Mouse (Mus musculus): Measurements from ENCODE around the gene Gnmt.

The Gnmt gene

DNA sequence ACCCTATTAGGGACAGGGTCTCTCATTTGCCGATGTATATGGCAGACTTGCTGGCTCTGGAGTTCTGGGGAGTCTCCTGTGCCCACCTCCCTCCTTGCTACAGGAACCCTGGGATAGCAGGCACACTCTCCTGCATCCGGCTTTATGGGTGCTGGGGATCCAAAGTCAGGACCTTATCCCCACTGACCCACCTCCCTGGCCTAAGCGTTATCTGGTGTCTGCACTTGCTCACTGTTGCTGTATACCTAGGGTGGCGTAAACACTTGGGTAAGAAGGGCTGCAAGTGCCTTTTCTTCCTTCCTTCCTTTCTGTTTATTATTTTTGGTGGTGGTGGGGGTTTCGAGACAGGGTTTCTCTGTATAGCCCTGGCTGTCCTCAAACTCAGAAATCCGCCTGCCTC lies 12.3 kb upstream of the Gnmt start:
- no peak for DNase-seq

DNA sequence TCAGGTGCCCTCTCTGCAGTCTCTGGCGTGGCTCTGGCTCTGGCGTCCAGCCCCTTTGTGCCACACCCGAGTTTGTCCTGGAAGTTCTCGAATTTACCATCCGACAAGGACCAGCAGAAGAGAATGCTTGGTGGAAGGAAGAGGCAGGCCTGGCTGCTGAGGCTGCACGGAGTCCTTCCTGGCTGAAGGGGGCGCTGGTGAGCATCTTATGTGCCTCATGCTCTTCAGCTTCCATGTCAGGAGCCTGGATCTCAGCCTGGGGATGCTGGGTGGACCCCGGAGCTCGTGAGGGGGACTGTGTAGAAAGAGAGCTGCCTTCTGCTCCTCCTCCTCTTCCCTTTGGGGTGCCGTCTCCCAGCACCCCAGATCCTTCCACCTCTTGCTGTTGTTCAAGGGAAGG lies 7.2 kb upstream of the Gnmt start:
- no peak for DNase-seq

DNA sequence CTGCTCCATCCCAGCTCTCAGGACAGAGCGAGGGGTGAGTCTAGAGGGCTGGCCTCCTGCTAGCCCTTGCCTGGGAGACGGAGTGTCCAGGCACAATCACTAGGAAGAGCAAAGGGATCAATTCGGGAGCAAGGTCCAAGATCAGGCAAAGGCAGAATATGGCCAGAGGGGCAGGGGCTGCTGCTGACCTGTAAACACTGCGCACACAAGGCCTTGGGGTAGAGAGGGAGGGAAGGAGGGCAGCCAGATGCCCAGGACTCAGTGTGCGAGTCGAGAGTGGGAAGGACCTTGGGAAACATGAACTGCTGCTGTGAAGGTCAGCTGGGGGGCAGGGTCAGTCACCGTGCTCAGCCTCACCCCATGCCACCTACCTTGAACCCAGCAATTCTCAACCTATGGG lies 6.3 kb upstream of the Gnmt start:
- DNase-seq: no peak

DNA sequence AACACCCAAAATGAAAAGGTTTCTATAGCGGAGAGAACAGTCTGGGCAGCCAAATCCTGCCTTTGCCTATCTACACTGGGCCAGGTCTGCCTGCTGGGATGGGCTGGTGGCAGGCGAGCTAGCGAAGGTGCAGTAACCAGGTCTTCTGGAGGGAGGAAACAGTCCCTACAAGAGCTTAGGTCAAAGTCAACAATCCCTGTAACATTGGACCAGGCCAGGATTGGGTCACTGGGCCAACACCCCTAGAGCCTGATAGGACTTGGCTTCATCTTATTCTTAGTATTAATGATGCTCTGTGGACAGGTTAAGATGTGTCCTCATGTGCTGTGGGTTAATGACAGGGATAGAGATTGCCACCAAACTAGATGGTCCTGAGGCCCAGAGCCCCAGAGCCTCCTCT lies 5.1 kb upstream of the Gnmt start:
- DNase-seq: no peak

DNA sequence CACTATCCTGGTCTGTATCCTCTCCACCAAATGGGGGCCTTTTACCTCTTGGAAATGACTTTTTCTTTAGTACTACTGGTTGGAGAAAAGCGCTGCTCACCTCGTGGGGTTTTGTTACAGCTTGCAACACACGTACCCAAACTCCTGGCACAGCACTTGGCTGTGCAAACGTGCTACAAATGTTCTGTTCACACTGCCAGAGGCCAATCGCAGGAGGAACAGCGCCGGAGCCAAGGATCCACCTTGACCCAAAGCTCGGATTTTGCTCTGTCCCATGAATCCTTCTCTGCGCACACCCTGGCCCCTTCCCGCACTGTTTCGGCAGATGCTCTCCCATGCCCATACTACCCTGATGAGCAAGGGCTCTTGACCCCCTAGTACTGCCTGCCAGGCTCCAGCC lies 472 bp downstream of the Gnmt start:
- no peak for DNase-seq

DNA sequence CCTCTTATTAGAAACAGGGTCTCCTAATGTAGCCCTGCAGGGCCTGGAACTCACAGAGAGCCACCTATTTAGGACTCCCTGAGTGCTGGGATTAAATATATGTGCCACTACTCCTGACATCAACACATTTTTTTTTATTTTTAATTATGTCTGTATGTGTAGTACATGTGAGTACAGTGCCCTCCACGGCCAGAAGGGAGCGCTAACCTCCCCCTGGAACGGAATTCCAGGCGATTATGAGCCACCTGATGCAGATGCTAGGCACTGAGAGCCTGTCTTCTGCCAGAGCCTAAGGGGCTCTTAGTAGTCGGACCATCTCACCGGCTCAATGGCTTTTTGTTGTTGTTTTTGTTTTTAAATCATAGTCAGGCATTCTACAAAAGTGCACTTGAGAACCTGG lies 947 bp downstream of the Gnmt start:
- DNase-seq: no peak

DNA sequence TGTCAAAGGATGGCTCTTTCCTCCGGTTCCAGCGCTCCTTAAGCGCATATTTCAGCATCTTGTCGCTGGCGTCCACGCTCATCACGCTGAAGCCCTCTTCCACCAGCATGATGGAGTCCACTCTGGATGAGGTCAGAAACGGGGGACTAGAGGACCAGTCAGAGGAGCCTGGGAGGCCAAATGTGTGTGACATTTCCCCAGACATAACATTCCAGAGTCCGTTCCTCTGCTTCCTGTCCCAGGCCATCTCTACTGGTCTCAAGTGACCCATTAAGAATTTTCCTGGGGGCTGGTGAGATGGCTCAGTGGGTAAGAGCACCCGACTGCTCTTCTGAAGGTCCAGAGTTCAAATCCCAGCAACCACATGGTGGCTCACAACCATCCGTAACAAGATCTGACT lies 1.7 kb downstream of the Gnmt start:
- no peak for DNase-seq

DNA sequence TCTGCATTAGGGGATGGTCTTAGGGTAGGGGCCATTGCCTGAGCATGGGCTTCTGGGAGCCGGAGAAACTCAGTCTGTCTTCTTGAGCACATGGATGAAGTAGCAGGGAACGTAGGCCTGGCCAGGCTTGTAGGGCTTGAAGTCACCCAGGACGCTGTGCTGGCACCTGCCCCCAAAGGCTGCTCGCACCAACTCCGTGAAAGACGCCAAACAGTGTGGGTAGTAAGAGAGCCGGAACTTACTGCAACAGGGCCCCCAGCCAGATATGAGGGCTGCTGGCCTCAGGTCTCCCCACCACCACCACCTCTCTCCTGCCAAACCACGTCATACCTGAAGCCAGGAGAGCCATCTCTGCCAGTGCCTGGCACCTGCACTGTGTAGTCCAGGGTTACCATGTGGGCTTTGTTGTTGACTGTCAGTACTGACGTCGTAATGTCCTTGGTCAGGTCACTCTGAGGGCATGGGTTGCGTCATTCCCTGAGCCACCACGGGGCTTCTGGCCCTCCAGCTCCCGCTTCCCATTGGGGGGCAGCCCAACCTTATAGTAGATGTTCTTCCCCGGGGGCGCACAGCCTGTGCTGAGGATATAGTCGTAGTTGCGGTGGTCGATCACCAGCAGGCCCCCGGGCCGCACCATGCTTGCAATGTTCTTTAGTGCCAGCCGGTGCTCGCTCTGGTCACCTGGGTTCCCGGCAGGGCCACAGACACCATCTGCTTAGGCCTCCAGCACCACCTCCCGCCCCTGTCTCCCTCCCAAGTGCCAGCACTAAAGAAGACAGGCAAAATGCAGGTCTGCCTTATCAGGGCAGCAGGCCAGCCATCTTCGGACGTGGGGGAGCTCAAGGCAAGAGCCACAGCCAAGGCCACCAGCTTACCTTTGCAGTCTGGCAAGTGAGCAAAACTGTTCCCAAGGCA lies 3.0 kb downstream of the Gnmt start:
- no peak for DNase-seq

DNA sequence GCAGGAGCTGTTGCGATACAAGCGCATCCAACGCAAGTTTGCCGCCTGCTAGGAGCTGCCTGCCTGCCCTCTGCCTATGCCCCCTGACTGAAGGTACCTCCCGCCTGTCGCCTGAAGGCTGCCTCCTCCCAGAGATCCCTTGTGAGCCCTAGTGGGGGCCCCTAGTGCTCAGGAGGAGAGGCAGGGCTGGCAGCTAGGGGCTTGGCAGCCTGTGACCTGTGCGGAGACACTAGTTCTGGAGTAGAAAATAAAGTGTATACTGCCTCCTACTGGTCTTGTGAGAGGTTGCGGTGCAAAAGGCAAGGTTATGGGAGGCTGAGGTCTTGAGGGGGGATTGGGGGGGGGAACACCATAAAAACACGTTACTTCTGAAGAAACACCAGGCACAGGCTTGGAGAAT lies 3.7 kb downstream of the Gnmt start:
- no peak for DNase-seq

DNA sequence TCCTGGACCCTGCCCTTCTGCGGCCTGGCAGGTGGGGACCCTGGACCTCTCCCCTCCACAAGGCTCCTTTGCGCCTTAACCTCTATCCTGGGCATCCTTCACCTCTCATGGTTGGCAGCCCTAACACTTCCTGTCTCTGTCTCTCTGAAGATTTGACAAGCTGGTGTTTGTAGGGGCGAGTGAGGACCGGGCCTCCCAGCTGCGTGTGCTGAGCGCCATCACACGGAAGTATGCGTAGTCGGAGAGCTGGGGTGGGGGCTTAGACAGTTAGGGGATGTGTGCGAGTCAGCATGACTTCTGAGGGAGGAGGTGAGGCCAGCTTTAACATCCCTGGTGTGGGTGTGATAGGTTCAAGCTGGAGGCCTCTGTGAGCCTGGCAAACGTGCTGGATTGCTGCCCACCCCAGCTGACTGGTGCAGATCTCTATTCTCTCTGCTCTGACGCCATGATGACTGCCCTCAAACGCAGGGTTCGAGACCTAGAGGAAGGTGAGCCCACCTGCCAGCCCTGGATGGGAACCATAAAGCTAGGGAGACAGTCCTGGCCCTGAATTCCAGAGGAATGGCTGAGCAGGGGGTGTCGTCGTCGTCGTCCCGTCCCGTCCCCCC lies 4.4 kb downstream of the Gnmt start:
- DNase-seq: no peak

DNA sequence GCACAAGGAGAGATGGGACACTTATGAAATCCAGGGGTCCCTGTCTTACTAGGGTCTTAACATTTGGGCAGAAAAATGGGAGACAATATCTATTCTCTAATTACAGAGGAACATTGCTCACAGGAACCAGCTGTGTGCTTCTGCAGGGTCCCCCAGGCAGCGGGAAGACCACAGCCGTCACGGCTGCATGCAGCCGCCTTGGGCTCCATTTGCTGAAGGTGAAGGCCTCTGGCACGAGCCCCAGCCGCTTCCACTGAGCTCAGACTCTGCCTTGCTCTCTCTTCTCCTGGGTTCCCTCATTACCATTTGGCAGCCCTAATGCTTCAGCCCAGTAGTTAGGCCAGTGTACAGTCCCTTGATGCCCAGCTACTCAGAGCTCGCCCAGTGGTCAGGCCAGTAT lies 7.9 kb downstream of the Gnmt start:
- DNase-seq: no peak

DNA sequence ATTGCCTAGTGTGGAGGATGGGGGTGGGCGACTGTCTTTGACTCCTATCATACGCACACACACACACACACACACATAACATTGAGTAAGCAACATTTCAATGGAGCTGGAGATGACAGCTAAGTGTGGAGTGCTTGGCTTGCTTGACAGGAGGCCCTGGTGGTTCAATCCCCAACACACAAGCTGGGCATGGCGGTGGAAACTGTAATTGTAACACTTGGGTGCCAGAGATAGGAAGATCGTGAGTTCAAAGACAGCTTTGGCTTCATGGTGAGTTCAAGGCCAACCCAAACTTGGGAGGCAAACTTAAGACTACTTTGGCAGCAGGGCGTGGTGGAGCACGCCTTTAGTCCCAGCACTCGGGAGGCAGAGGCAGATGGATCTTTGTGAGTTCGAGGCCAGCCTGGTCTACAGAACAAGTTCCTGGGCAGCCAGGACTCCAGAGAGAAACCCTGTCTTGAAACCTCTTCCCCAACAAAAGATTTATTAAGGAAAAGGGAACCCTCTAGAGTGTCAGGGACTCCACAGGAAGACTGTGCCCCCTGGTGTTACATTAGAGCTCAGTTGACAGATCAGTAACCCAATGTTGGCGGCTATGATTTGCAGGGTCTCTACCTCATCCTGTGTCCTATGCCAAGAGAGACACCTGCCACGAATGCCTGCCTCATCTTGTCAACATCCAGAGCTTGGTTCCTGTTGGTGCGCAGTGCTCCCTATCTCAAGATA lies 14.0 kb downstream of the Gnmt start:
- no peak for DNase-seq

DNA sequence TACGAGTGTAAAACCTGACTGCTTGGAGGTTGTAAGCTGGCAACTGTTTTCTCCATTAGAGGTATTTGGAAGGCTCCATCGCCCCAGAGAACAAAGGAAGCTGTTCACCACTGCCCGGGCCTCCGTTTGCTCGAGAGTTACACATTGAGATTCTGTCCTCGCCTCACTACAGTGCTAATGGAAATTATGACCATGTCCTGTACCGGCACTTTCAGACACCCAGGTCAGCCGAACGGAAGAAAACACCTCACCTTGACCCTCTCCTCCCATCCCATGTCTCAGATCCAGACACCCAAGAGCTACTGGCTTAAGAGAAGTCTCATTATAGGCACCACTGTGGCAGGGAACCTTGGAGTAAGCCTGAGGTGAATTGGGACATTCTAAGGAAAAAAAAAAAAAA lies 15.1 kb downstream of the Gnmt start:
- DNase-seq: no peak

DNA sequence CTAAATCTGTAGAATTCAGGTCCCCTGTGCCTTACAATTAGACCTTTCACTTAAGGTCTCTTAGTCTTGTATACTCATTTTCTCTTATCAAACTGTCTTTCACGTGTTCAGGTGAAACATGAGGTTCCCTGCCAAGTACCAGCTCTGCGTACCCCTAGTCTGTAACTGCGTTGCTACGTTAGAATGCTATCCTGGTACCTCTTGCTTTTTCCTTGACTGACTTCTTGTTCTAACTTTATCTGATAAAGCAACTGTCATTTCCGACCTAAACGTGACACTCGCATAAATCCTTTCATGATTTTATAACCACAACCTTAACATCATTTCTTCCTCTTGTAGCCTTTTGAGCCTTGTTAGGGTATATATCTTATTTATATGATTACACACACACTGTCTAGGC lies 16.5 kb downstream of the Gnmt start:
- DNase-seq: no peak

DNA sequence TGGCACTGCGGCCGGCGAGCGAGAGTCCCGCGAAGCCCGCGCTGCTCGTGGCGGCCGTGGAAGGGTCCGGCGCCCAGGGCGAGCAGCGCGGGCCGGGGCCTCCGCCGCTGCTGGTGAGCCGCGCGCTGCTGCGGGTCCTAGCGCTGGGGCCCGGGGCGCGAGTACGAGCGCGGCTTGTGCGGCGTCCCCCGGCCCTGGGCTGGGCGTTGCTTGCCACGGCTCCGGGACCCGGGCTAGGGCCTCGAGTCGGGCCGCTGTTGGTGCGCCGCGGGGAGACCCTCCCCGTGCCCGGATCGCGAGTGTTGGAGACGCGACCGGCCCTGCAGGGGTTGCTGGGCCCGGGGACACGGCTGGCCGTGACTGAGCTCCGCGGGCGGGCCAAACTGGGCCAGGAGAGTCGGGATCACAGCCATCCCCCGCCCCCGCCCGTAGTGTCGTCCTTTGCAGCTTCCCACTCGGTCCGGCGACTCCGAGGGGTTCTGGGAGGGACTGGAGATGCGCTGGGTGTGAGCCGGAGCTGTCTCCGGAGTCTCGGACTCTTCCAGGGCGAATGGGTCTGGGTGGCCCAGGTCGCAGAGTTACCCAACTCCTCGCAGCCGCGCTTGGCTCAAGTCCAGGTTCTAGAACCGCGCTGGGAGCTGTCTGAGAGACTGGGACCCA lies 17.2 kb downstream of the Gnmt start:
- DNase-seq: no peak

DNA sequence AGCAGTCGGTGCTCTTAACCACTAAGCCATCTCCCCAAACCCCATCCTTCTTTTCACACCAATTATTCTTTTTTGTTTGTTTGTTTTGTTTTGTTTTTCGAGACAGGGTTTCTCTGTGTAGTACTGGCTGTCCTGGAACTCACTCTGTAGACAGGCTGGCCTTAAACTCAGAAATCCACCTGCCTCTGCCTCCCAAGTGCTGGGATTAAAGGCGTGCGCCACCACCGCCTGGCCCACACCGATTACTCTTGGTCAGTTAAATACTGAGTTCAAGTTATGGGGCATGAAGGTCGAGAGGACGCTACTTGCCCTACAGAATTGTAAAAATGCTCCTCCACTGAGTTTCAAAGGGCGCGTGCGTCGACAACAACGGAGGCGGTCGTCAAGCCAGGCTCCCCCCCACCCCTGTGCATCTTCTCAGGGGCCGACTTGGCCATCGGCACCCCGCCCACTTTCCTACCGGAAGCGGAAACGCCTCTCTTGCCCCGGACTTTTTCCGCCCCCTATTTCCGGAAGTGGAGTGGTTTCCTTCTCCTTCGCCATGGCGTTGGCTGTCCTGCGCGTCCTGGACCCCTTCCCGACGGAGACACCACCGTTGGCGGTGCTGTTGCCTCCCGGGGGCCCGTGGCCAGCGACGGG lies 17.9 kb downstream of the Gnmt start, which contains the start of gene Pex6:
Pex6 (plus strand) TSS at position 505 of the 639 bp plus-strand sequence.
- DNase-seq: peak; percentile 93

DNA sequence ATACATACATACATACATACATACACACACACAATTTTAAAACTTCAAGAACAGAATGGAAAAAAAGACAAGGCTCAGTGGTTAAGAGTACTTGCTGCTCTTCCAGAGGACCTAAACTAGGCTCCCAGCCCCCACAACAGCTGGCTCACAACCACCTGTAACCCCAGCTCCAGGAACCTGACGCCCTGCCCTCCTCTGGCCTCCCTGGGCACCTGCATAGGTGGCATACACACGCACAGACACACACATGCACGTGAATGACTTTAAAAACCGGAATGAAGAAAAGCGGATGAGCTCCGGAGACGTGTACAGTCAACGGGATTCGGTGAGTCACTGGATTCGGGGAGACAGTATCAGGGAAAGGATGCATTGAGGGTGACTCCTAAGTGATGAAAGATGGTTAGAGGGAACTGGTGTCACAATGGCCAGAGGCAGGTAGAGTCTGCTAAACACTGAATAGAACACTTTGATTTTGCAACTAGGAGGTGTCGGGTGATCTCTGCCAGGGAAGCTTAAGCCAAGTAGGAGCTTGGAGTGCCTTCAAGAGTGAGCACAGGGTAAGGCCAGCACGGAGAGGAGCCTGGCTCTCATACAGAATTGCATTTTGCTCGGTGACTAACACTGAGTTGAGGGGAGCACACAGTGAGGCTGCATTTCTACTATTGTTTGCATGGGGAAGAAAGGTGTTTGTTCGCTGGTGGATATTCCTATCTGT lies 22.4 kb downstream of the Gnmt start:
- DNase-seq: no peak

DNA sequence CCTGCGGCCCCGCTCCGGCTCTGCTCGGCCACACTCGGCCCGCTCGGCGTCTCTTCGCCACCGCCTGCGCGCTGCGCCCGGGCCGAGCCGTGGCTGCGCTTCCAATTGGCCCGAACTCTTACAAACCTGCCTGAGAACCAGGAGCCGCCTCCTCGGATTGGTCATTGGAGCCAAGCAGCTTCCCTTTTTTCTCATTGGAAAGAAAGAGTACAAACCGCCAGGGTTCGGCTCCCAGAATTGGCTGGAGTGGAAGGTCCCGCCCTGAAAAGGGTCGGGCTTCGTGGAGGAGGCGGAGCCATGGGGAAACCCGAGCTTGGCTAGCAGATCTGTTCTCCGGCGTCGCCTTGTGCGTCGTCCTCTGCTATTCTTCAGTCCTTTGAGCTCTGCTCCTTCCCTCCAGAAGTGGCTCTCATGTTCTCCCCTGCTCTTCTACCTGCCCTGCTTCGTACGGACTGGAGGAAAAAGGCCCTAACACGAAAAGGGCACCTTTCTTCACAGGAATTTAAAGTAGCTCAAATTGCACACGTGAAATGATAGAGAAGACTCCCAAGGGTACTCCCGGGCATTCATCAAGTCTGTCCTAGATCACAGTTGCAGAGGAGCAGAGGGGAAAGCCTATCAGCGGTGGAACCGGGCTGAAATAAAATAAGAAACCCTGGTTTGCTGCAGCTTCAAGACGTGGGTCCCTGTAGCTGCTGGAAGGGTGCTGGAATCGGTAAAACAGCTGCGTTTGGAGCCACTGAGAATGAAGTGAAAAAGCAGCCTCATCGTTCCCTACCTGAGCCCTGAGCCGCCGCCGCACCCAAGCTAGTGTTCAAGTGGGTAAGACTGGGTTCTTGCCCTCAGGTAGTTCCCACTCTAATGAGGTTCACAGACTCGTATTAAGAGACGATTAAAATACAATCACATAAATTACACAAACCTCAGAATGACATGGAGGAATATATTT lies 23.8 kb downstream of the Gnmt start, which contains the start of gene Ppp2r5d:
Ppp2r5d (minus strand) TSS at position 225 of the 949 bp plus-strand sequence.
- peak; percentile 98 for DNase-seq

DNA sequence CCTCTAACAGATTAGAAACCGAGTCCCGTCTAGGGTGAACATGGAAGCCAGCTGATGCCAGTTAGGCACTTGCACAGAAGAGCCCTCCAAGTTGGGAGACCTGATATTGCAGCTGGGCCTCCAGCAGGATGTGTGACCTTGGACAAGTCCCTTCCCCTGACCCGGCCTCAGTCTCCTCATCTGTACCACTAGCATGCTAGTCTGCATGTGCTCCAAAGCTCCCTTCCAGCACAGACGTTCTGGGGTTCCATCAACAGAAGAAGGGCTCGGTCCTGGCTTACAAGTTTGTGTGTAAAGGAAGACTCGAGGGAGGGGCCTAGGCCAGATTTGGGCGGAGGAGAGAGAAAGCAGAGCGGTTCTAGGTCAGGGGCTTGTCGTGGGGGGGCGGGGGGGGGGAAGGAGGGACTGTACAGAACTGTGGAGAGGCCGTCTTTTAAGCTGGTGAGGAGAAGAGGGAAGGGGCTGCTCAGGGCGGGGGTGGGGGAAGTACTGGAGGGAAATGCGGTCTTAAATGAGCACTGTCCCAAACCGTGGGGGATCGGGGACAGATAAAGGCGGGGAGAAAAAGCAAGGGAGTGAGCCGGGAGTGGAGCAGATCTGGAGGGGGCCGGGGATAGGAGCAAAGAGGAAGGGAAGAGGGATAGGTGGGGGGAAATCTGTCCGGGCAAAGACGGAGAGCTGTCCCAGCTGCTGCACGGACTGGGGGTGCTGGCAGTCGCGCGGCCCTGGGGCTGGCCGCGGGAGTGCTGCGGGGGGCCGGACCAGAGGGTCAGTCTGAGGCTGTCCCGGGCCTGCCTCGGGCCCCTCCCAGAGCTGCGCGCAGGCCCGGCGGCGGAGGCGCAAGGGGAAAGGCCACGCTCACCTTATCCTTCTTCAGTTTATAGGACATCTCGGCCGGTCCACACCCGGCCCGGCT lies 24.7 kb downstream of the Gnmt start:
- no peak for DNase-seq

DNA sequence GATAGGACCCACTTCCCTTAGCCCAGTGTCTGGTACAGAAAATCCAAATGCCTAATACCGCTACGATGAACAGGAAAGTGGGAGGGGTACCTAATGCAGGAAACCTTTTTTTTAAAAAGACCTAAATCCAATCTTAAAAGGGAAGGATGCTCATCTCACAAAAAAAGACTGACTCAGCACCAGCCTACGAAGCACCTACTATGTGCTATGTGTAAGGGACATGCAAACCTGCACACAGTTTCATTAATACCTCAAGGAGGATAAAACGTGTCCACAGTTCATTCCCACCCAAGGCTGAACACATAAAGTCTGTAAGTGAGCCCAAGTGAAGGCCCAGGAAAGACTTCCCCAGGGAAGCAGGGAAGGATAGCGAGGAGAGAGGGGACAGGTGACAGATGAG lies 26.5 kb downstream of the Gnmt start:
- no peak for DNase-seq

Data from layer of hippocampus, adult 9-11 months (tissue).